Mouse (Mus musculus) midbrain, embryonic 11.5 days (tissue): Measurements from ENCODE around the gene Sbds. TPM values are rescaled to one million over a fixed set of nuclear protein-coding genes. Genes with fewer than 3 reads are reported as not detected.

Source experiments
- ATAC-seq: fragments of 200-750 bp; cut with Nextera tagmentation; 2 replicates; pipeline ENCODE4 v1.8.0; 2017; ENCODE audit warnings: moderate TSS enrichment, moderate library complexity; ENCODE audit not compliant: low FRiP score
- DNase-seq: peaks from one replicate; pipeline ENCODE4 v3.0.0; 2015; ENCODE audit warnings: low spot score; ENCODE audit errors: missing footprints
- H3K27ac ChIP-seq: fragments of 300-500 bp; sonication (generic); 2 replicates; pipeline ENCODE4 v1.5.1; 2014; ENCODE audit warnings: low read depth, low read length
- H3K27me3 ChIP-seq: fragments of 300-500 bp; sonication (generic); 2 replicates; pipeline ENCODE4 v1.6.1; 2014; ENCODE audit warnings: mild to moderate bottlenecking, low read length, moderate library complexity, mixed read lengths; ENCODE audit not compliant: control insufficient read depth, insufficient read depth
- H3K36me3 ChIP-seq: fragments of 300-500 bp; sonication (generic); 2 replicates; pipeline ENCODE4 v1.6.1; 2014; ENCODE audit warnings: mild to moderate bottlenecking, low read length, moderate library complexity, mixed read lengths; ENCODE audit not compliant: control insufficient read depth, insufficient read depth
- H3K4me1 ChIP-seq: fragments of 300-500 bp; sonication (generic); 2 replicates; pipeline ENCODE4 v1.6.1; 2014; ENCODE audit warnings: low read length; ENCODE audit not compliant: control insufficient read depth, insufficient read depth
- H3K4me2 ChIP-seq: fragments of 300-500 bp; sonication (generic); 2 replicates; pipeline ENCODE4 v1.6.1; 2014; ENCODE audit warnings: mild to moderate bottlenecking, moderate library complexity
- H3K4me3 ChIP-seq: fragments of 300-500 bp; sonication (generic); 2 replicates; pipeline ENCODE4 v1.5.1; 2014; ENCODE audit warnings: low read depth, low read length
- H3K9ac ChIP-seq: fragments of 300-500 bp; sonication (generic); 2 replicates; pipeline ENCODE4 v1.6.1; 2014; ENCODE audit warnings: low read length
- H3K9me3 ChIP-seq: fragments of 300-500 bp; sonication (generic); 2 replicates; pipeline ENCODE4 v1.6.1; 2016; ENCODE audit warnings: low read length; ENCODE audit not compliant: control insufficient read depth
- WGBS: fragments of 180-500 bp; shearing (Covaris S2); extraction: QIAGEN DNeasy Blood & Tissue Kit; methylation state at CpG from one replicate; pipeline ENCODE4 v1.1.7; 2014; 5-methylcytosine and 5-hydroxymethylcytosine counted together
- polyA plus RNA-seq: library from polyadenylated mRNA; unstranded; fragments of >200 nt; fragmentation: Nextera tagmentation; extraction: Ambion mirVana; gene quantifications from 2 replicates; pipeline ENCODE4 v1.2.1, GENCODE M21; 2014

The Sbds gene
- polyA plus RNA-seq, result 66.3 and 72.2 TPM in 2 replicates

DNA sequence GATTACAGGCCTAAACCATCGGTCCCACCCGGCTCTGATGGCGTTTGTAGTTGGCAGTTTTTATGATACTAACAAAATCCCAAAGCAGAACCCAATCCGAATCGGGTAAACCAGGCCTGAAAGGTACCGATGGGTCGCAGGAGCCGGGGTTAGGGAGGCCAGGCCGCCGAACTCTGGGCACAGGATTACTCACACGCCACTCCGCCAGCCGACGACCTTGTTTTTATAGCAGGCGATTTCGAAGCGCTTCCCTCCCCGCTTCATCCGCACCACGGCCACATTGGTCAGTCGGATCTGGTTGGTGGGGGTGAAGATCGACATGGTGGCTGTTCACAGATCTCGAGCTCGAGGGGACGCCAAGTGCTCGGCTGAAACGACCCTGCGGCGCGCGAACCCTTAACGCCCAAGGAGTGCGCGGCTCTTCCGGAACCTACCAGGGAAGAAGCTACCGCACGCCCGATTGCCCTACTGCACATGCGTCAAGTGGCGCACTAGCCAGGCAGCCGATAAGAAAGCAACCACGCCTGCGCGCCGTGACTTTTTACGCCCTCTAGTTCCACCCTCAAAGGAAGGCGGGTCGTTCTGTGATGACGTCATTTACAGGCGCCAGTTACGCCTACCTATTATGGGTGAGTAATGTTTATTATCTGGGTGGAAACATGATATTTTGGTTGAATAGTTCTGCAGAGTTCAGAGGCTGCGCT, at the start of gene Sbds, which contains the start of gene Tyw1:
Gene Sbds (minus strand): TSS at position 514 of the 704 bp plus-strand sequence.
Gene Tyw1 (plus strand): TSS at position 603 of the 704 bp plus-strand sequence.
- under 1% methylated on average over 52 of the region's 52 CpGs for WGBS
- peak; percentile 89 for ATAC-seq
- DNase-seq, result peak; percentile 100
- Histone ChIP-seq H3K27ac (peak within 1 kb of the TSS; percentile 61; the same call in 1 of the 2 replicates), H3K4me1 (peaks cover 12% of the 10 kb centered on the region), H3K4me2 (peak within 1 kb of the TSS; percentile 71), H3K9ac (peak within 1 kb of the TSS; percentile 86), H3K27me3 (no peaks in the 10 kb centered on the region), H3K9me3 (no peaks in the 10 kb centered on the region), H3K36me3 (peaks cover 7% of the 10 kb centered on the region; the same call in 1 of the 2 replicates), H3K4me3 (peak within 1 kb of the TSS; percentile 72)

DNA sequence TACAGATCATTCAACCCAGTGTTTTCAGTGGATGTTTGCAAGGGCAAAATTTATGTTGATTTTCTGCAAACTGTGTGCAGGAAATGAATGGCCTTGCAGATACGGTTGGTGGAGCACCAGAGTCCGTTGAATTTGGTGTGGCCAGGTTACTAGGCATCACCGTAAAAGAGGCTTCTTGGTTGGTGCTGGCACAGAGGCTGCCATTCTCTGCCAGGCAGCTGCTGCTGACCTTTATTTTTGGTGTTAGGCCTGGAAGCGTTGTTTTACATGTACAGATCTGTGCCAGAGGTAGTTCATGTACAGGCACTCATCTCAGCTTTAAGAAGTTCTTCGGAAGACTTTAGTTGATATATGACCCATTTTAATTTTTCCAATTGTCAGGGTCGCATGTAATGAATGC, 48.3 kb upstream of the Sbds start:
- DNase-seq (no peak), ATAC-seq (no peak)
- Histone ChIP-seq H3K36me3 (peaks cover 9% of the 10 kb centered on the region), H3K4me3 (no peak overlapping the region), H3K4me1 (no peaks in the 10 kb centered on the region), H3K27ac (no peak overlapping the region), H3K4me2 (no peak overlapping the region), H3K9me3 (no peaks in the 10 kb centered on the region), H3K9ac (no peak overlapping the region), H3K27me3 (no peaks in the 10 kb centered on the region)
- 95% methylated on average over 6 of the region's 6 CpGs for WGBS

DNA sequence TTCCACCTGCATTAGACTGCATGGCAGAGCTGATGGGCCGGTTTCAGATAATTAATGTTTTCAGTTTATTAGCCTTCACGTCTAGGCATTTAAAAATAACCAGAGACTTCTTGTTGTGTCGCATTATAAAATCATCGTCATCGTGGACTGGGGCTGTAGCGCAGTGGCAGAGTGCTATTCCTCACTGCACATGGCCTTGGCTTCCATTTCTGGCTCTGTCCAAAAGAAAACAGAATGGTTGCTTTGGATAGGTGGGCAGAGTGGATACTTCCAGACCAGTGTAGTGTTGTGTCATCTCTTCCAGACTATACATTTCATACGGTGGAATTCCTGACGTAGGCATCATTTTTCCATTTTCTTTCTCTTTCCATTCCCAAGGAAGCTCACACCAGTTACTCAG, 44.2 kb upstream of the Sbds start:
- Histone ChIP-seq H3K27ac (no peak overlapping the region), H3K27me3 (no peaks in the 10 kb centered on the region), H3K4me1 (no peaks in the 10 kb centered on the region), H3K36me3 (peaks cover 10% of the 10 kb centered on the region), H3K4me3 (no peak overlapping the region), H3K9me3 (no peaks in the 10 kb centered on the region), H3K4me2 (no peak overlapping the region), H3K9ac (no peak overlapping the region)
- WGBS, result 92% methylated on average over 8 of the region's 8 CpGs
- DNase-seq, result no peak
- no peak for ATAC-seq

DNA sequence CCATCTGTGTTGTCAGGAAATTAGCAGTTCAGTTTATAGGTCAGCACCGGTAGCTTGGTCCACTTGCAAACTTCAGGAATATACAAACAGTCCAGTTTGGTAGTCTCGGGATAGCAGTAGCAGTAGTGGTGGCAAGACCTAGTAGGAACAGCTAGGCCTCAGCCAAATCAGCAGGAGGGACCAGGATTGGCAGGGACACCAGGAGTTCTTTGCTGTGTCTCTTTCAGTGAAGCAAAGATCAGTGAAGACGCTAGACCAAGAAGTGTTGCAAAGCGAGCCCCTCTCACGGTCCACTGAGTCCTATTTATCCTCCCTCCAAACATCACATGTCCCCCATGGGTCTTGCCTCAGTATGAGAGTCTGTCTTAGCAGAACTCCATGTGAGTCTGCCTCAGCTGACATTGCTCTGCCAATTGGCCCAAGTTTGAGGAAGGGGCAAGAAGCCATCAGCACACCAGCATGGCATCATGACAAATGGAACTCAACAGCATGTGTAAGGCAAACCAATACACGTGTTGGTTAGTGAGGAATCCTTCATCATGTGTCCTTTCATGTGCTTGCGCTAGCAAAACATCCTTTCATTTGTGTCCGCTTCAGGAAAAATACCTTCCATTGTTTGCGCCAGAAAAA, 43.6 kb upstream of the Sbds start:
- no peak overlapping the region for H3K27ac ChIP-seq
- H3K27me3 ChIP-seq, result no peaks in the 10 kb centered on the region
- DNase-seq, result no peak
- WGBS, result 94% methylated on average over 9 of the region's 9 CpGs
- peaks cover 10% of the 10 kb centered on the region for H3K36me3 ChIP-seq
- no peaks in the 10 kb centered on the region for H3K9me3 ChIP-seq
- ATAC-seq, result no peak
- no peak overlapping the region for H3K9ac ChIP-seq
- H3K4me2 ChIP-seq, result no peak overlapping the region
- no peak overlapping the region for H3K4me3 ChIP-seq
- H3K4me1 ChIP-seq, result no peaks in the 10 kb centered on the region

DNA sequence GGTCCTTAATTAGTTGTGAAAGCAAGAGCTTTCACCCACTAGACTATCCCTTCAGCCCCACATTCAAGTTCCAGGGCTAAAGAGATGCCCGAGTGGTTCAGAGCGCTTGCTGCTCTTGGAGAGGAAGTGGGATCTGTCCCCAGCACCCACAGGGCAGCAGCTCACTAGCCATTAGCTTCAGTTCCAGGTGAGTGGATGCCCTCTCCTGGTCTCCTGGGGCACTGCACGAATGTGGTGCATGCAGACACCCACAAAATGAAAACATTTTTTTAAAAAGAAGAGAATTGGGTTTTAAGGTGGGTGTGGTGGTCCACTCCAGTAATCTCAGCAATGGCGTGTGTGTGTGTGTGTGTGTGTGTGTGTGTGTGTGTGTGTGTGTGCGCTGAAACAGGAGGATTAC, 40.7 kb upstream of the Sbds start:
- H3K4me1 ChIP-seq, result no peaks in the 10 kb centered on the region
- H3K27ac ChIP-seq, result no peak overlapping the region
- H3K36me3 ChIP-seq, result peaks cover 10% of the 10 kb centered on the region
- WGBS, result 83% methylated on average over 5 of the region's 5 CpGs
- no peak overlapping the region for H3K4me2 ChIP-seq
- no peak overlapping the region for H3K4me3 ChIP-seq
- ATAC-seq (no peak), DNase-seq (peak; percentile 28)
- H3K9me3 ChIP-seq, result no peaks in the 10 kb centered on the region
- no peak overlapping the region for H3K9ac ChIP-seq
- H3K27me3 ChIP-seq, result no peaks in the 10 kb centered on the region

DNA sequence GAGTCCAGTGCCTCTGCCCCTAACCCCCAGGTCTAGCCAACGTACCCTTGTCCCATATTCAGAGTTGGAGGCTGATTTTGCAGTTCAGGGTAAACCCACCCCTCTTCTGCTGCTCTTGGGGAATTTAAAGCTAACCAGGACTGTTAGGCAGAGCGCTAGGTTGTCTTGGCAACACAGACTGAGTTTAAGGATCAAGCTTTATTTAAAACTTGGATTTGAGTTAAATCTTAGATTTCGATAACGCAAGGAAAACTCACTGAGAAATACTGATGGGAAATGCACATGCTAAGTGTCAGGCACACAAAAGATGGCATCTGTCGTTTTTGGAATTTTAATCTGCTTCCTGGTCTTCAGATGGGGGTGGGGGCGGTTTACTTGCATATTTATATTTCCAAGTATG, 39.3 kb upstream of the Sbds start:
- no peaks in the 10 kb centered on the region for H3K9me3 ChIP-seq
- WGBS, result 89% methylated on average over 6 of the region's 6 CpGs
- no peaks in the 10 kb centered on the region for H3K4me1 ChIP-seq
- no peak overlapping the region for H3K4me3 ChIP-seq
- H3K9ac ChIP-seq, result no peak overlapping the region
- H3K36me3 ChIP-seq, result peaks cover 10% of the 10 kb centered on the region
- H3K4me2 ChIP-seq, result no peak overlapping the region
- DNase-seq, result no peak
- no peak for ATAC-seq
- no peaks in the 10 kb centered on the region for H3K27me3 ChIP-seq
- no peak overlapping the region for H3K27ac ChIP-seq

DNA sequence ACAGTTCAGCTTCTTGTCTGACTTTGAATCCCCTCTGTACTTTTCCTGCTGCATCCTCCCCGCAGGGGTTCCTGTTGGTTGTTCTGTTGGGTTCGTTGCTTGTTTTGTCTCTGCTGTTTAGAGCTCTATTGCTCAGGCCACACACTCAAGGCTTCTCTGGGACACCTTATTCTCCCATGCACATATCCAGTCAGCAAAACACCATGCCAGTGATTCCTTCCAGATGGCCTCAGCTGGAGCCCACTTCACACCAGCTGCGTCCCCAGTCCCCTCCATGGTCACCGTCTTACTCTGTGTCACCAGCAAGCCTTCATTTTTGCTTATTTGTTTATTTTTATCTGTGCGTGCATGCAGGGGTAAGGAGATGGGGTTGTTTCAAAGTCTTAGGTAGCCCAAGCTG, 38.6 kb upstream of the Sbds start:
- H3K36me3 ChIP-seq, result peaks cover 10% of the 10 kb centered on the region; the same call in 1 of the 2 replicates
- H3K27ac ChIP-seq, result no peak overlapping the region
- H3K4me2 ChIP-seq, result no peak overlapping the region
- H3K9me3 ChIP-seq, result no peaks in the 10 kb centered on the region
- H3K4me1 ChIP-seq, result no peaks in the 10 kb centered on the region
- no peaks in the 10 kb centered on the region for H3K27me3 ChIP-seq
- H3K4me3 ChIP-seq, result no peak overlapping the region
- H3K9ac ChIP-seq, result no peak overlapping the region
- WGBS, result 71% methylated on average over 5 of the region's 5 CpGs
- no peak for ATAC-seq
- no peak for DNase-seq

- Histone ChIP-seq H3K4me2 (no peak overlapping the region), H3K36me3 (peaks cover 10% of the 10 kb centered on the region; the same call in 1 of the 2 replicates), H3K4me1 (no peaks in the 10 kb centered on the region), H3K27ac (no peak overlapping the region), H3K4me3 (no peak overlapping the region), H3K9me3 (no peaks in the 10 kb centered on the region), H3K9ac (no peak overlapping the region), H3K27me3 (no peaks in the 10 kb centered on the region)
- no peak for ATAC-seq
- DNase-seq, result no peak
- 92% methylated on average over 4 of the region's 4 CpGs for WGBS
Measured at GRCm38 (mm10) chr5:130292976-130293375, 37.6 kb upstream of the Sbds start.

DNA sequence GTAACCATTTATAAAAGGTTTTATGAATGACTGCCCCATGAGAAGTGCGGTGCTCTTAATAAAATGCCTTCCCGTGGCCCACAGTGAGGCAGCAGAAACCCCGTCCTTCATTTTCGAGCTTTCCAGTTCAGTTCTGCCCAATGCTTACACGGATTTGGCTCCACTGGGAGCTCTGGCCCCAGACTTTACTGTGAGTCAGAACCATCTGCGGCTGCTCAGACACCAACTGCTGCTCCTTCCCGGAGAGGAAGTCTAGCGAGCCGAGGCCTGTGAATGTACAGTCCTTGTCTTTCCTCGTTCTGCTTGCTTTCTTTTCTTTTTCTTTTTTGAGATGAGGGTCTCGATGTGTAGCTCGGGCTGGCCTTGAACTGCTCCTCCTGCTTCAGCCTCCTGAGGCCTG, 35.4 kb upstream of the Sbds start:
- H3K27me3 ChIP-seq, result no peaks in the 10 kb centered on the region
- H3K36me3 ChIP-seq, result peaks cover 7% of the 10 kb centered on the region; the same call in 1 of the 2 replicates

More for the DNA sequence above, 35.4 kb upstream of the Sbds start:
- Histone ChIP-seq H3K4me2 (no peak overlapping the region), H3K9ac (no peak overlapping the region), H3K9me3 (no peaks in the 10 kb centered on the region), H3K27ac (no peak overlapping the region), H3K4me1 (no peaks in the 10 kb centered on the region), H3K4me3 (no peak overlapping the region)
- 96% methylated on average over 12 of the region's 12 CpGs for WGBS
- no peak for DNase-seq
- ATAC-seq, result no peak
